ENCODE assay signal across 9 mouse cellular contexts in genomic region chr1:24134792-24135191, GRCm38 (mm10). TPM values are rescaled to one million over a fixed set of nuclear protein-coding genes. Genes with fewer than 3 reads are reported as not detected.
DNase-seq lines count a peak whose midpoint lies in the region; ATAC-seq and TF ChIP-seq lines count a peak whose summit lies in the region.
"Had no signal": no experiment of that assay in that cellular context is flagged by ENCODE, and none has a peak within 500 bp of the region (broad histone marks: within the 10 kb centered on the region; RNA-seq: fewer than 3 reads in every experiment).

No protein-coding gene starts in this region.

- H3K4me3 ChIP-seq in kidney, adult 2 months (ENCODE audit: insufficient read depth, low read depth, low read length) = no peak overlapping the region
- no peak overlapping the region for H3K4me3 ChIP-seq in MEL (ENCODE audit: control insufficient read depth in 1 of 2, insufficient read depth in 1 of 2, low read depth in 2 of 2, low read length in 2 of 2)

- peak; percentile 52 for TF ChIP-seq RAD21 in MEL (IDR thresholded peaks at IDR 0.05; ENCODE audit: low read depth, low read length)

- H3K79me2 ChIP-seq in MEL (ENCODE audit: control insufficient read depth, insufficient read depth, low read length, poor library complexity) = no peaks in the 10 kb centered on the region

- no peak overlapping the region for H3K9ac ChIP-seq in MEL (ENCODE audit: control insufficient read depth, low read depth, low read length, poor library complexity, severe bottlenecking)

- H3K4me1 ChIP-seq in kidney, adult 2 months (ENCODE audit: control insufficient read depth, insufficient read depth, low read length) = no peaks in the 10 kb centered on the region
- H3K4me1 ChIP-seq in MEL (ENCODE audit: control insufficient read depth in 1 of 2, insufficient read depth in 2 of 2, low read length in 2 of 2) = no peaks in the 10 kb centered on the region

- no peak for TF ChIP-seq EP300 in MEL (IDR thresholded peaks at IDR 0.05; ENCODE audit: low read depth in 1 of 2, low read length in 2 of 2)

- TF ChIP-seq CTCF in kidney, adult 2 months (conservative IDR thresholded peaks at IDR 0.05; ENCODE audit: insufficient read depth, insufficient read length, low read depth, low read length) = peak; percentile 38; the same call in 1 of the 2 replicates
- peak; percentile 14 to 67 (median 57); a peak in 4 of 6 replicates for TF ChIP-seq CTCF in MEL (IDR thresholded peaks at IDR 0.05 in 2 of 3, conservative IDR thresholded peaks at IDR 0.05 in 1 of 3; ENCODE audit: control insufficient read depth in 1 of 3, insufficient read depth in 1 of 3, low read depth in 2 of 3, low read length in 3 of 3, poor library complexity in 1 of 3, severe bottlenecking in 1 of 3)

- H3K27ac ChIP-seq in kidney, adult 2 months (ENCODE audit: insufficient read depth, low read depth, low read length) = no peak overlapping the region
- H3K27ac ChIP-seq in MEL (ENCODE audit: control insufficient read depth, low read depth, low read length) = no peak overlapping the region
- H3K27ac ChIP-seq: macrophage had no signal

- no peak for TF ChIP-seq POLR2A in kidney, adult 2 months (IDR thresholded peaks at IDR 0.05; ENCODE audit: low read depth, low read length)
- TF ChIP-seq POLR2A in MEL (IDR thresholded peaks at IDR 0.05; ENCODE audit: control insufficient read depth in 1 of 2, insufficient read depth in 1 of 2, low read depth in 1 of 2, low read length in 2 of 2, poor library complexity in 1 of 2) = no peak

- WGBS in kidney, adult 2 months = 0% methylated on average over 1 of the region's 1 CpGs

- DNase-seq in kidney, adult 2 months = peak; percentile 23
- DNase-seq in kidney, postnatal 25 days = no peak
- DNase-seq in MEL (ENCODE audit: low read depth, low spot score) = peak; percentile 37
- peak; percentile 11 for DNase-seq in embryo, embryonic 11.5 days (ENCODE audit: low read depth, low spot score)
- DNase-seq in spleen, adult 18-20 months = no peak
- DNase-seq in left cerebral cortex, postnatal 36 days (ENCODE audit: low spot score in 2 of 2) = no peak

- H3K9me3 ChIP-seq in MEL (replicated peaks; ENCODE audit: insufficient read depth, low read length) = no peaks in the 10 kb centered on the region

- H3K27me3 ChIP-seq in kidney, adult 2 months (replicated peaks; ENCODE audit: control insufficient read depth, insufficient read depth, low read length) = no peaks in the 10 kb centered on the region
- no peaks in the 10 kb centered on the region for H3K27me3 ChIP-seq in MEL (ENCODE audit: control insufficient read depth in 1 of 2, insufficient read depth in 2 of 2, low read length in 2 of 2)

- H3K36me3 ChIP-seq in kidney, adult 2 months (ENCODE audit: control insufficient read depth, insufficient read depth, low read length) = no peaks in the 10 kb centered on the region
- no peaks in the 10 kb centered on the region for H3K36me3 ChIP-seq in MEL (ENCODE audit: control insufficient read depth in 1 of 2, insufficient read depth in 2 of 2, low read length in 2 of 2)

- intact Hi-C loops in left cerebral cortex, postnatal 36 days (cut with DNase I) = loop anchor here (2.0 to 5.0 kb wide), 2 partner anchors 38 to 430 kb away; no protein-coding TSS in a partner anchor

- ATAC-seq in megakaryocyte, adult 5-6 weeks (ENCODE audit: poor library complexity, severe bottlenecking) = peak; percentile 38; the same call in 1 of the 2 replicates
- ATAC-seq in erythroid progenitor cell, adult 5-6 weeks (replicated peaks; ENCODE audit: low FRiP score, poor library complexity, severe bottlenecking) = no peak

TF ChIP-seq in MEL, 35 proteins besides CTCF, POLR2A, EP300 and RAD21:
- TF ChIP-seq SMC3 (IDR thresholded peaks at IDR 0.05; ENCODE audit: low read depth, low read length) (peak; percentile 80), ZC3H11A (IDR thresholded peaks at IDR 0.05; ENCODE audit: low read depth, low read length) (peak; percentile 29; the same call in 1 of the 2 replicates), CHD2 (IDR thresholded peaks at IDR 0.05; ENCODE audit: low read length) (no peak)

RNA-seq across cellular contexts. Expression of gene Fam135a, which starts 34.7 kb away (rescaled TPM):
- 6.4 and 7.0 TPM in 2 replicates for polyA plus RNA-seq in kidney, adult 2 months (2012; rRNA removed)
- total RNA-seq in MEL (2012; rRNA removed) = not detected in 2 replicates
- polyA plus RNA-seq in MEL (2012; ENCODE audit: insufficient read depth in 1 of 2, insufficient read length in 2 of 2, low read depth in 1 of 2, low replicate concordance in 2 of 2, missing spikeins in 1 of 2) = not detected
- total RNA-seq in megakaryocyte, adult 5-6 weeks (2015) = 1.5 and 1.7 TPM in 2 replicates
- total RNA-seq in megakaryocyte, adult 5-6 weeks (2017) = 1.3 and 2.0 TPM in 2 replicates
- total RNA-seq in left cerebral cortex, postnatal 36 days (2021) = 10 to 100 TPM; 28.8 to 29.9 TPM
- not detected in 2 replicates for total RNA-seq in erythroid progenitor cell, adult 5-6 weeks (2015; ENCODE audit: low replicate concordance)
- not detected in 2 replicates for total RNA-seq in erythroid progenitor cell, adult 5-6 weeks (2017; ENCODE audit: low replicate concordance)

RNA-seq across cellular contexts. Expression of gene Col9a1, which starts 42.6 kb away (rescaled TPM):
- not detected in 2 replicates for polyA plus RNA-seq in kidney, adult 2 months (2012; rRNA removed)
- not detected in 2 replicates for total RNA-seq in MEL (2012; rRNA removed)
- not detected for polyA plus RNA-seq in MEL (2012; ENCODE audit: insufficient read depth in 1 of 2, insufficient read length in 2 of 2, low read depth in 1 of 2, low replicate concordance in 2 of 2, missing spikeins in 1 of 2)
- not detected in 2 replicates for total RNA-seq in megakaryocyte, adult 5-6 weeks (2015)
- not detected in 2 replicates for total RNA-seq in megakaryocyte, adult 5-6 weeks (2017)
- total RNA-seq in left cerebral cortex, postnatal 36 days (2021) = under 1 TPM; 0.49 to 0.54 TPM
- not detected in 2 replicates for total RNA-seq in erythroid progenitor cell, adult 5-6 weeks (2015; ENCODE audit: low replicate concordance)
- total RNA-seq in erythroid progenitor cell, adult 5-6 weeks (2017; ENCODE audit: low replicate concordance) = not detected in 2 replicates
- polyA plus RNA-seq: macrophage had no signal

Comparison
In these comparisons a context has a peak if more than half of its experiments do, and no peak if none do; other contexts are left out.
1. DNase-seq: peak in kidney, adult 2 months (single experiment), MEL (single experiment) and embryo, embryonic 11.5 days (single experiment); none in kidney, postnatal 25 days (0 of 2), spleen, adult 18-20 months (0 of 2) and left cerebral cortex, postnatal 36 days (0 of 2).
2. RNA of gene Fam135a, which starts 34.7 kb away (total RNA-seq): 28.8 to 29.9 TPM in left cerebral cortex, postnatal 36 days; 1.3 to 2.0 TPM in megakaryocyte, adult 5-6 weeks, not detected in MEL and not detected in erythroid progenitor cell, adult 5-6 weeks; every median in the first group is over 4 times any median in the second.